Mouse (Mus musculus) cerebellum, adult 18-20 months (tissue): Measurements from ENCODE around the gene Bmp6.

Experiments
- DNase-seq, 2 experiments: peaks; one replicate each; pipeline ENCODE4 v3.0.0; 2021

Bmp6 gene

GRCm38 (mm10) chr13:38344713-38345430 is at the start of gene Bmp6:
Bmp6 (plus strand) TSS chr13:38345107.
- DNase-seq = peak; percentile 34 to 37

GRCm38 (mm10) chr13:38296166-38296565 is 48.7 kb upstream of the Bmp6 start:
- no peak for DNase-seq

- no peak for DNase-seq
Observed at GRCm38 (mm10) chr13:38296601-38297000, 48.3 kb upstream of the Bmp6 start.

- DNase-seq = no peak
Observed at GRCm38 (mm10) chr13:38311125-38311524, 33.8 kb upstream of the Bmp6 start.

GRCm38 (mm10) chr13:38312357-38313040 is 32.4 kb upstream of the Bmp6 start:
- no peak for DNase-seq

- DNase-seq = no peak
Observed at GRCm38 (mm10) chr13:38314590-38314989, 30.3 kb upstream of the Bmp6 start.

GRCm38 (mm10) chr13:38318418-38318817 is 26.5 kb upstream of the Bmp6 start:
- DNase-seq = no peak

GRCm38 (mm10) chr13:38320354-38320753 is 24.6 kb upstream of the Bmp6 start:
- no peak for DNase-seq

GRCm38 (mm10) chr13:38324452-38324851 is 20.5 kb upstream of the Bmp6 start:
- no peak for DNase-seq

GRCm38 (mm10) chr13:38327377-38327776 is 17.5 kb upstream of the Bmp6 start:
- no peak for DNase-seq

GRCm38 (mm10) chr13:38333496-38333895 is 11.4 kb upstream of the Bmp6 start:
- no peak for DNase-seq

- DNase-seq = peak; percentile 14 to 42
Observed at GRCm38 (mm10) chr13:38342598-38342997, 2.3 kb upstream of the Bmp6 start.

GRCm38 (mm10) chr13:38343202-38343601 is 1.7 kb upstream of the Bmp6 start:
- no peak for DNase-seq

- DNase-seq = no peak
Observed at GRCm38 (mm10) chr13:38345431-38345820, 519 bp downstream of the Bmp6 start.

- no peak for DNase-seq
Observed at GRCm38 (mm10) chr13:38346096-38346915, 1.4 kb downstream of the Bmp6 start.

- no peak for DNase-seq
Observed at GRCm38 (mm10) chr13:38347021-38347774, 2.3 kb downstream of the Bmp6 start.

GRCm38 (mm10) chr13:38347775-38348135 is 2.8 kb downstream of the Bmp6 start:
- DNase-seq = no peak

GRCm38 (mm10) chr13:38349046-38349445 is 4.1 kb downstream of the Bmp6 start:
- no peak for DNase-seq

GRCm38 (mm10) chr13:38349818-38350217 is 4.9 kb downstream of the Bmp6 start:
- DNase-seq = no peak

GRCm38 (mm10) chr13:38351996-38352395 is 7.1 kb downstream of the Bmp6 start:
- no peak for DNase-seq

- DNase-seq = no peak
Observed at GRCm38 (mm10) chr13:38352986-38353385, 8.1 kb downstream of the Bmp6 start.

- no peak for DNase-seq
Observed at GRCm38 (mm10) chr13:38353420-38354255, 8.7 kb downstream of the Bmp6 start.
